Mouse (Mus musculus): ENCODE measurements around the gene Fbxo24.
"Not testable (repeated sequence)": the region's sequence is repeated elsewhere in the genome, so short reads cannot be mapped to it uniquely, and the experiment has no call there.

The Fbxo24 gene

DNA sequence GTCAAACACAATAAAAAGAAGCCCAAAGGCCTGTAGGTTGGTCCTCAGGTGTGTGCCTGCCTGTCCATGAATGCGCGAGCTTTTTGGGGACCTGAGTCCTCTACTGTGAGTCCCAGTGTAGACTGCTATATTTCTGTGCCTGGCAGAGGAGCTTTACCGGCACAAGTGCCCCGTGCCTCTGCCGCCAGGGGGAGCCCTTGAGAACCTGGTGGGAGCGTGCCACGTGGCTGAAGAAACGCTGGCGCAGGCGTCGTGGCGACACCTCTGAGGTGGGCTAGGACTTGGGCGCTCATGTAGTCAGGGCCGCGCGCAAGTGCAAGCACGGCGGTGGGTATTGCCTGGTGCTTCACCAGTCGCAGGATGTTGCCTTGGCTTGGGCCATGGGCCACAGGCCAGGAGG is 12.3 kb upstream of the Fbxo24 start, which contains the start of gene Sap25:
Sap25 (plus strand) TSS at position 281 of the 400 bp plus-strand sequence.
- DNase-seq: peak; percentile 57

DNA sequence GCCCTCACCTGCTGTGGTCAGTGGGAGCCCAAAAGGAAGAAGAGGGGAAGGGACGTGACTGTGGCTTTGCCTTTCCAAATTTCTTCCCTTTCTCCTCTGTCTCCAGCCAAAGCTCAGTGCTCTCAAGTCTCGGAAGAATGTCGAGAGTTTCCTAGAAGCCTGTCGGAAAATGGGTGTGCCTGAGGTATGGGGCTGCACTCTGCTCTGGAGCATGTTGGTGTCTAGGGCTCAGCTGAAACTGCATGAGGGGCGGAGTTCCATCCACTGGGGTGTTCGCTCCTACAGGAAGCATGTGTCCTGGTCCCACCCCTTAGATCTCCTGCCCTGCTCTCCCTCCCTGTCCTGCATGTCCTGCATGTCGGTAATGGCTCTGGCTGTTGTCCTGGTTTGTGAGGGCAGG is 10.7 kb upstream of the Fbxo24 start:
- DNase-seq: peak; percentile 51

DNA sequence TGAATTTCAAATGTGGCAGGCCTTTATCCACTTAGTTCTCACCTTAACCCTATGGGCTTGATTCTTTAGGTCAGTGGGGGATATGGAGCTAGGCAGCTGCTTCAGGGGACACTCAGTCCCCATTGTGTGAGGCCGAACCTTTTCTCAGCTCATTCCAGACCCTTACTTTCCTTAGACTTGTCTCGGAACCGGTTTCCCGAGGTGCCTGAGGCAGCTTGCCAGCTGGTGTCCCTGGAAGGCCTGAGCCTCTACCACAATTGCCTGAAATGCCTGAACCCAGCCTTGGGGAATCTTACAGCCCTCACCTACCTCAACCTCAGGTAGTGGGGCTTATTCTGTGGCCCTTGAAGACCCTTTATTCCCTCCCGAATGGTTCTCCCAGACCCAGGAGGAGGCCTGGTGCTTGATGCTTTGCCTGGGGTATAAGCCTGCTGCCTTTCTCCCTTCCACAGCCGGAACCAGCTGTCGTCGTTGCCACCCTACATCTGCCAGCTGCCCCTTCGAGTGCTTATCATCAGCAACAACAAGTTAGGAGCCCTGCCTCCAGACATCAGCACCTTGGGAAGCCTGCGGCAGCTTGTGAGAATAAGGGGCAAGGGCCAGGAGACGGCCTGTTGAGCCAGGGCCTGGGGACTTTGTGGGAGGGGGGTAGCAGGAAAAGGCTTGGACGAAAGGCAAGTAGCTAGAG is 4.7 kb upstream of the Fbxo24 start:
- DNase-seq: peak; percentile 77

DNA sequence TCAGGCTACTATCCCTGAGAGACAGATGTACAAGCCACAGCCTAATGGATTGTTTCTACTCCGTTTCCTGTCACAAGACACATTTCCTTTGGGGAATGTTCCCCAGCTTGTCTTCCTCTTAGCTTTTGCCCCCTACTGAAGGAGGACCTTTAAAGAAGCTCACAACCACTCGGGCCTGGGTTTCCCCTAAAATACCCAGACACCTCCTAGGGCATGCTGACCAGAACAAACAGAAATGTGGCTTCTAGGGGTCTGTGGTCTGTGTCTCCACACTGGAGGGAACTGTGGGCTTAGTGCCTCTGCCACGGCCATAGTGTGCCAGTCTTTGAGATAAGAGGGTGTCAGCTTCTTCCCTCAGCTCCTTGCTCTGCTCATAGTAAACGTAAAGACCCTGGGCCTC is 2.8 kb upstream of the Fbxo24 start:
- no peak for DNase-seq

DNA sequence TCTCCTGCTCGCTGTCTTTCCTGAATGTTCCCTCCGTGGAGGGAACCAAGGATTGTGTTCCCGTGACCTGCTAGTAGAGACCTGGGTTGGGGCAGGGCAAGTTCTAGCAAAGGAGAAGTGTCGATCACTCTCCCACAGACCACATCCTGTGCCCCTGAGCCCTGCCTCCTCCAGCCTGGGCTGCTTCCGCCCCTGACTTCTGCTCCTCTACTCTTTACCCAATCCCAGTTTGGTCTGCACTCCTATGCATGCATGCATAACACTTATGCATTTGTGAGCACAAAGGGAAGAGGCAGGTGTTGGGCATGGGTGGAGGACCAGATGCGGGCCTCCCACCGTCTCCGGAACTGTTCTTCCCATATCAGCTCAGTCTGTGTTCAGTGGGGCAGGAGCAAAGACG is 2.4 kb upstream of the Fbxo24 start:
- DNase-seq: peak; percentile 67

DNA sequence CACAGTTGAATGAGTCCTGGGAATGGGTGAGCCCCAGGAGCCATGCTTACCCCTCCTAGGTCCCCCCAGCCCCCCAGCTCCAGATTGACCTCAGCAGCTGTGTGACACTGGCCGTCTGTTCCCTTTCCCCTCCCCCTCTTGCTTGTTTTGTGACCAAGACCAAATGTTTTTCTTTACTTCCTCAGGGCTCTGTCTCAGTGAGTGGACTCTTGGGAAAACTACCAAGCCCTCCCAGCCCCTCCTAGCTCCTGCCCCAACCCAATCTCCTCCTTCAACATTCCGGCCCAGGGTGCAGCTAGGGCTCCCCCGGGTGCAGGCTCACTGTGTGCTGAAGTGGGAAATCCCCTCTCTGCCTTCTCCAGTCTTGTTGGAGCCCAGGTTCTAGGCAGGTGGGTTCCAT is 1.8 kb upstream of the Fbxo24 start:
- peak; percentile 81 for DNase-seq

DNA sequence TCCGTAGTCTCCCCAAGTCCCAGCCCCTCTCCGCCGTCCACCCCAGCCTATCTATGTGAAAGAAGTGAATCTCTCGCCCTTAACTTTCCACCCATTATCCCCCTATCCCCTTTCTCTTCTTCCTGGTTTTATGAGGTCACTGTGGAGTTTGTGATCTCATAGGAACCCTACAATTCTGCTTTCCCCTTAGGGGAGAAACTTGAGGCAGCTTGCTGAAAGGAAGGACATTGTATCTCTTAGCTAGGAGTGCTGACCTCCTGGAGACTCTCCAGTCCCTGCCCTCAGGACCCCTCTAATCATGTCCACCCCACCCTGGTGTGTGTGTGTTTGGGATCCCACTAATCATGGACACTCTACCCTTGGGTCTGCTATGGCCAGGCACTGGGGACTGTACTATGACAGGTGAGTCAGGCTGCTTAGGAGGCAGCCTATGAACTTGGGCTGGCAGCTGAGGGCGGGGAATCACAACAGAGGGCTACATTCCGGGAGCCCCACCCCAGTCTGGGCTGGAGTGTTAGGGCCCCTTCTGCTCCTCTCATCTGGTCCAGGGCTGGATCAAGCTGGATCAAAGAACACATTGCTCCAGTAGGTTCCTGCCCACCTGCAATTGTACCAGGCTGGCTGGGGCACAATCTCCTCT is 1.2 kb upstream of the Fbxo24 start:
- DNase-seq: peak; percentile 73

DNA sequence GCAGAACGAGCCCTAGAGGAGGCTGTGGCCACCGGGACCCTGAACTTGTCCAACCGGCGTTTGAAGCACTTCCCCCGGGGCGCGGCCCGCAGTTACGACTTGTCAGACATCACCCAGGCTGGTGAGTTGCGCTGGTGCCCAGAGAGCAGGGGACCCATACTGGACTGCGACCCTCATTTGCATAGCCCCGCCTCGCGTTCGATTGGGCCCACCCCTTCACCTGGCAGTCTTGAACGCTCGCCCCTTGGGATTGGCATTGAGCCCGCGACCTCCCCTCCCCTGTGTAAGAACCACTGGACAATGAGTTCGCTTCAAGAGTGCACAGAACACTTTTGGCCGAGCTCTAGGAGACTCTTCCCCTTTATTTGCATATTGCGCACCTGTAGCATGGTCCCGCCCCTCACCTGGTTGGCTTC is 512 bp upstream of the Fbxo24 start:
- peak; percentile 81 for DNase-seq

DNA sequence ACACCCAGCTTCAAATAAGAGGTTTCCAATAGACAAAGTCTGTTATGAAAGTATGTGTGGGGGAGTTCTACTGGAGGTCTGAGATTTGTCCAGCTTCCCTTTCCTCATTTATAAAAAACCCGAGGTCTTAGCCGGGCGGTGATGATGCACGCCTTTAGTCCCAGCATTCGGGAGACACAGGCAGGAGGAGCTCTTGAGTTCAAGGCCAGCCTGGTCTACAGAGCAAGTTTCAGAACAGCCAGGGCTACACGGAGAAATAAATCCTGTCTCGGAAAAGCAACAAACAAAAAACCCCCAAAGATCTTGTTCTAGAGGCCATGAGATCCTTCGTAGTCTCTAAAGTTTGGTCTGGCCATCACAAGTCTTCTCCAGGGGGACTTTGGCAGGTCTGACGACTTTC is 811 bp downstream of the Fbxo24 start:
- peak; percentile 52 for DNase-seq

DNA sequence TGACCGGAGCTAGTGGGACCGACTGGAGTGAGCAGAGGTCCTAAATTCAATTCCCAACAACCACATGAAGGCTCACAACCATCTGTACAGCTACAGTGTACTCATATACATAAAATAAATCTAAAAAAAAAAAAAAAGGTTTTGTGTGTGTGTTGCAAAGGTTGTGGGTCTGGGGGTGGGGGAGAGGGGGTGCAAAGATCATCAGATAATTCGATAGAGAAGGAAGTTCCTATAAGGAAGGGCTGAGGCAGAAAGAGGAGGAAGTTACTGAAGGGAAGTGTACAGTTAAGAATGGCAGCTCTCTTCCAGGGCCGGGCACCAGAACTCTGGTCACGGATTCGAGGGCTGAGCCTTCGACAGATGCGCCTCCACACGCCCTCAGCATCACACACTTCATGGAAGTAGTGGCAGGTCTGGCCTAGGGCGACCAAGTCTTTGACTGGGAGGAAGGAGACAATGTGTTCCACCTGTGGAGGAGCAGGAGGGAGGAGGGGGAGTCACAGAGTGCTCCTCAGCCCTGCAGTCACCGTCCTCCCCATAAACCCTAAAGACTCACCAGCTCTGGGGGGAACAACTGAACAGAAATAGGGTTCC is 4.8 kb downstream of the Fbxo24 start:
- no peak for DNase-seq

DNA sequence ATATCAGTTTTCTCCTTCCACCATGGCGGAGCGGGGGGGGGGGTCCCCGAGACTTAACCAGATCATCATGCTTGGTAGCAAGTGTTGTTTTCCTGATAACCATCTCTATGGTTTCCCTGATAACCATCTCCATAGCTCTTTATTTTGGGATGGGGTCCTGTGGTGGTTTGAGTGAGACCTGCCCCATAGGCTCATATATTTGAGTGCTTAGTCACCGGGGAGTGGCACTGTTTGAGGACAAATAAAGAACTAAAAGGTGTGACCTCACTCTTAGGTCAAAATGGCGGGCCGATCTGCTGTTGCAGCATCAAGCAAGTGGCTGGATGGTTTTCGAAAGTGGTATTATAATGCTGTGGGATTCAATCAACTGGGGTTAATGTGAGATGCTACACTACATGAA is 13.5 kb downstream of the Fbxo24 start:
- DNase-seq: no peak

DNA sequence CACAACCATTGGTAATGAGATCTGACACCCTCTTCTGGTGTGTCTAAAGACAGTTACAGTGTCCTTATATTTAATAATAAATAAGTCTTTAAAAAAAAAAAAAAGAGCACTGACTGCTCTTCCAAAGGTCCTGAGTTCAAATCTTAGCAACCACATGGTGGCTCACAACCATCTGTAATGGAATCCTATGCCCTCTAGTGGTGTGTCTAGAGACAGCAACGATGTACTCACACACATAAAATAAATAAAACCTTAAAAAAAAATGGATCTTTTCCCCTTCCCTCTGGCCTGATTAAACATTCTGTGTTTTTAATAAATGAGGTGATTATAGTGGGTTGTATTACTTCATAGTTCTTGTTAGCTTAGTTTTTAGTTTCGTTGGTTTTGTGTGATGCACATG is 13.9 kb downstream of the Fbxo24 start:
- DNase-seq: not testable (repeated sequence)

DNA sequence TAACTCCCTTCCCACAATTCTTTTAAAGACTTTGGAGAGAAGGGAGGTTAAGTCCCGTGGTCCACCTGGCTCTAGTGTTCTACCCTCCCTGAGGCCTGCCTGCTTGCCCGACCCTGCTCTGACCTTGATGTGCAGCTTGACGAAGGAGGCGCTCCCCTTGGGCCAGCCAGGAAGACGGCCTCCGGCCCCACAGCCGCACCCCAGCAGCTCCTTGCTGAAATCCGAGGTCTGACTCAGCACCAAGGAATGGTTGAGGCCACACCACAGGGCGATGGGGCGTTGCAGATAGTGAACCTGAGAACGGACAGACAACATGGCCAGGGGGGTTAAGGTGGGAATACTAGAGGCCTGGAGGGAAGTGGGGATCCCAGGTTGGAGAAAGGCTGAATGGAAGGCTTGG is 15.3 kb downstream of the Fbxo24 start, which contains the start of gene Pcolce:
Pcolce (minus strand) TSS at position 235 of the 400 bp plus-strand sequence.
- DNase-seq: peak; percentile 32

DNA sequence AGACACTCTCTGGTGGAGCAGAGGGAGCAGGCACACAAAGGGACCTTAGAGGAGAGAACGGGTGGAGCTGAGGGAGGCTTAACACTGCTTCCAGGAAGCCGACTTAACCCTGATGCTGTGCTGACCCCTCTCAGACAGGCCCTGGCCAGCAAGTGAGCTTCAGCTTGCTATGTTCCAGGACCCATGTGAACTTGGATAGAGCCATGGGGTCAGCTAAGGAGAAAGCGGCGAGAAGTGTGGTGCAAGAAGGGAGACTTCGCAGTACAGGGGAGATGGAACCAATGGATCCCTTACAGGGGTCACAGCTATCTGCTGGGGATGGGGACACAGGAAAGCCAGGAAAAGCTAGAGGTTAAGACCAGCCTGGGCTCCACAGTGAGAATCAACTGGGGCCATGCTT is 15.7 kb downstream of the Fbxo24 start:
- DNase-seq: no peak

DNA sequence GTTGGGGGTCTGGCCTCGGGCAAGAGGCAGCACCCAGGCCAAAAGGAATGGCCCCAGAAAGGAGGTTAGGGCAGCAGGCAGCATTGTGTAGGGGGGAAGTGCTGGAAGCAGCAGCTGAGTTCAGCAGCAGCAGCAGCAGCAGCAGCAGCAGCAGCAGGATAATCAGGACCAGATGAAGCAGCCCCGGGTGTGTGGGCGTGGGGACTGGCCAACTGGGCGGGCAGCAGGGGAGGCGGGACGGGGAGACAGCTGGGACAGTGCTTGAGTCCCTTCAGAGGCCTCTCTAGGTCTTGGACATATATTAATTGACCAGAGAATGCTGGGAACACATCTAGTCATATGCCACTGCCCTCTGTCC is 17.6 kb downstream of the Fbxo24 start:
- peak; percentile 89 for DNase-seq

DNA sequence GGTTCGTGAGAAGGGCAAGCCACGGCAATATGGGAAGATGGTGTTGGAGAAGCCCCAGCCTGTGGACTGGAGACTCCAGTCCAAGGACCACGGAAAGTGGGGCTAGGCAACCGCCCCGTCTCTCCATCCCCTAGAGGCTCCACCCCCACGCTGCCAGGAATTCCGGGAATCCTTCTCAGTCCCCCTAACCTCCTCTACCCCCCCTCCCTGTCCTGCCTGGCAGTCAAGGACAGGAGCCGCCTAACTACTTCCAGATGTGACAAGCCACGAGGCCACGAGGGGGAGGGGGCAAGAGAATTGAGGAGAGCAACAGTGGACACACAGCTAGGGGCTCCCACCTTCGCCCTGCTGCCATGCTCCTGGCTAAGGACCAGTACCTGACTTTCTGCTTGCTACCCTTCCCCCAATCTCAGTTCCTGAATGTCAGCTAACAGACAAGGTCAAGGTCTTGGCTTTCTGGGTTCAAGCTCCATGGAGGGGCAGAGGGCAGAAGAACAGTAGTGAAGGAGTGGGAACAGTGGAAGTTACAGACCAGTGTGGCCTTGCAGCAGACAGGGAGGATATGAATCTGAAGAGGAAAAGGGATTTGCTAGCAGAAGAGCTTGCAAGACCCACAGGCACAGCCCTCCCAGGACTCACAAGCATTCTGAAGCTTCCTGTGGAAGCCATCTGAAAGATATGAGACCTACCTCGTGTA is 18.1 kb downstream of the Fbxo24 start:
- peak; percentile 92 for DNase-seq

DNA sequence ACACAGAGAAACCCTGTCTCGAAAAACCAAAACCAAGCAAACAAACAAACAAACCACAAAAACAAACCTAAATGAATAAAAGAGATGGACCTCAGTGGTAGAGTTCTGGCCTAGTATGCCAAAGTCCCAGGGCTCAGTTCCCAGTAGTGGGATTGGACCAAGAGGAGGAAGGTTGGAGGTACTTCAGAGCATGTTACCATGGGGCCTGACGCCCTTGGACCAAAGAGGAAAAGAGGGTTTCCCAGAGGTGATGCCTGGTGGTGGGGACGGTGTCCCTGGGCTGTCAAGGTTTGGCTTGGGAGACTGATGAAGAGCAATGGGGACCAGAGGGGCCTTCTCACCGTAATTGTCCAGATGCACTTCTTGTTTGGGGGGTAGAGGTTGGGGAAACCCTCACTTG is 18.7 kb downstream of the Fbxo24 start:
- DNase-seq: no peak

DNA sequence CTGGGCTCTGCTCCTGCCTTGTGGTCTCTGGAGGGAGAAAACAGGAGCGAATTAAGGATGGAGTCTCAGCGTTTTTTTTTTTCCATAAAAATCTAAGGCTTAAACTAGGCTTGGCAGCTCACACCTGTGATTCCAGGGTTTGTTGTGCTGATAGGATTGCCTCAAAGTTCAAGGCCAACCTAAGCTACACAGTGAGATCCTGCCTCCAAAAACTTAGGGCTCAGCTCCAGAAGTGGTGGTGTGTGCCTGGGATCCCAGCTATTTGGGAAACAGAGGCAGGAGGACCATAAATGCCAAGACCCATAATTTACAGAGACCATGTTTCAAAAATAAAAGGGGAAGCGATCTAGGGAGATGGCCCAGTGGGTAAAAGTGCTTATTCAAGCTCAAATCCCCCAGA is 19.5 kb downstream of the Fbxo24 start:
- DNase-seq: no peak

DNA sequence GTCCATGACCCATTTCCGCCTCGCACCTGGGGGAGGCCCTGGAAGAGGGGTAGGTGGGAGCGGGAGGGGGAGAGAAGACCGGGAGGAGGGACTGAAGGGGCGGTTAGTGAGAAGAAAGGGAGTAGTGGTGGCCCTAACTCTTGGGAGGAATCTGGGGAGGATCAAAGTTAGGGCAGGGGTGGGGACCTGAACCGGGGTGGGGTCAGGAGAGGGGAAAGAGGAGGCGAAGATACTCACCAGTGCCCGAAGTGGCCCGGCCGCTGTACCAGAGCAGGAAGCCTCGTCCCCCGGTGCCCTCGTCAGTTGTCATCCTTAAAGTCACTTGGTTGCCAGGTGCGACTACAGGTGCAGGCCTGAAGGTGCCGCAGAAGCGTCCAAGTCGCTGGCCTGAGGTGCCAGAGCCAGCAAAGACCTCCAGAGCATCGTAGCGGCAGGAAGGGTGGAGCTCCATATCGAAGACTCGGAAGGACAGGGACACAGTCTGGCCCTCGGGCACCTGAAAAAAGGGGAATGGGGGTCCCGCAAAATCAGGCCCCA is 20.1 kb downstream of the Fbxo24 start:
- DNase-seq: peak; percentile 24

DNA sequence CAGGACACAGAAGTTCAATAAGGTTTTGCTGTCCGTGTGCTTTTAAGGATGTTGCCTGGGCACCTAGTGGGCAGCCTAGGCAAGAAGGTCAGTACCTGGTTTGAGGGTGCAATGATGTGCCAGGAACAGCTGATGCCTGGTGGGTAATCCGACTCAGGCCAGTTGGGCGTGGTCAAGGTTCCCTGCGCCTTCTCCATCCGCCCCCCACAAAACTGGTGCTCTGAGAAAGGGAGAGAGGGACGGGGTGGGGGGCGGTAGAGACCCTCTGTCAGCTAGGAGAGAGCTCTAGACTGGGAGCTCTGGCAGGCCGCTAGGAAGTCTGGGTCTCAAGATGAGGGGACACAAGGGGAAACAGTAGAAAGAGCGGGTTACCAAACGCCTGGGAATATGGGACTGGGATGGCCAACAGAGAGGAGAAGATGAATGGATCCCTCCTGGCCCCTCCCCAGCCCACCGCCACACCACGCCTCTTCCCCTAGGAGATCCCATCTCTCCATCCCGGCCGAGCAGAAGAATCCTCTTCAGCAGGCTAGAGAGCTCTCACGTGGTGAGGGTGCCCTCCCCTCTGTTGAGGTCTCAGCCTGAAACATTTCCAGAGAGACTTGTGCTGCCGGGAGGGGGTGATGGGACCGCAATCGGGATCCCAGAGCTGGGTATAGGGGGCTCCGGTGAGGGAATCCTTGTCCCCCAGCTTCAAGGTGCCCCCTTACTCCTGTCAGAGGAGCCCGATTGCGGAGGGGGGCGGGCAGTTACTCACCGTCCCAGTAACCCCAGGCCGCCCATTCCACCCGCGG is 20.7 kb downstream of the Fbxo24 start:
- DNase-seq: no peak

DNA sequence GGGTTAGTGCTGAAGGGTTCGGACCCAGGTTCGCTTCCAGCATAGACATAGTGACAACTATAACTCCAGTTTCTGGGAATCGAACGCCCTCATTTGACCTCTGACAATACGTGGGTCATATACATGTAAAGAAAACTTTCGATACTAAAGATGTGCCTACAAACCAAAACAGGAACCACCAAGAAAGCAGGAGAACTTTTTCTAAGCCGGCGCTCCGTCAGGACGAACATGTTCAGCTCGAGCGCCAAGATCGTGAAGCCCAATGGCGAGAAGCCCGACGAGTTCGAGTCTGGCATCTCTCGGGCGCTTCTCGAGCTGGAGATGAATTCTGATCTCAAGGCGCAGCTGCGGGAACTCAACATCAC is 27.5 kb downstream of the Fbxo24 start:
- DNase-seq: peak; percentile 56

DNA sequence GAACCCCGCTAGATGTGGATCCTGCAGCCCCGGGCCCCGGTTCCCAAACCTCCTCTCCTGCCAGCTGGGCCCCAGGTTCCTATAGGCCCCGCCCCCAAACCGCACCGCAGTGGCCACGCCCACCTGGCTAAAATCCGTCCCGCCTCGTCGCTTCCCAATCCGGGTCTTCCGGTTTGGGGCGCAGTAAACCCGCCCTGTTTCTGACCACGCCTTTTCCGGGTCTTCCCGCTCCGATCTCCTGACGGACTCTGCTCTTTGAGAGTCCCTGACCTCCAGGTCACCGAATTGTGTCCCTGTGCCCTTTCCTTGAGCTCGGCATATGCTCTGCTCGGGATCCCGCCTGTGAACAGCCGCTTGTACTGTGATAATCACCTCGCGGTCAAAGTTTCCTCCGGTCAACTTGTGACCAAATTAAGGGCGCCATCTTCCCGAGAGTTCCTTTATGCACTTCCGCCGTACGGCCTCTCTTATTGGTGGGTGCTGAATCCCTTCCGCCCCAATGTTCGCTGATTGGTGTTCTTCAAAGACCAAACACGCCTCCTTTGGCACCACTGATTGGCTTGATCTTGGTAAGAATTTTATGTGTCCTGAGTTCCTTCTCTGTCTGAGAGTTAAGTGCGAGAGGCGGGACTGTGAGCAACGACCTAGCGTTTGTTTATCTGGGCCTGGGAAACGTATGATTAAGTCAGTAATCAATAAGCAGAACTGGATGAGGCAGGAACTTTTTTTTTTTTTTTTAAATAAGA is 28.0 kb downstream of the Fbxo24 start, which contains the start of gene Mospd3:
Mospd3 (minus strand) TSS at position 440 of the 746 bp plus-strand sequence.
- DNase-seq: peak; percentile 98
